Mouse (Mus musculus) adrenal gland, postnatal 36 days (tissue): ENCODE data around the gene Ttc33. TPM values are rescaled to one million over a fixed set of nuclear protein-coding genes. Genes with fewer than 3 reads are reported as not detected.
"Not testable (repeated sequence)": the region's sequence is repeated elsewhere in the genome, so short reads cannot be mapped to it uniquely, and the experiment has no call there.

Experiments used
- DNase-seq, 2 experiments: peaks; one replicate each; pipeline ENCODE4 v3.0.0; 2021; ENCODE audit warnings: mixed read lengths in 1 of 2
- total RNA-seq, 2 experiments: library from RNA; stranded (reverse); gene quantifications; 2 replicates each; pipeline ENCODE4 v1.2.3; 2021

The Ttc33 gene
- total RNA-seq, 2 experiments from 2014 or later: 53.0 to 67.1 TPM

DNA sequence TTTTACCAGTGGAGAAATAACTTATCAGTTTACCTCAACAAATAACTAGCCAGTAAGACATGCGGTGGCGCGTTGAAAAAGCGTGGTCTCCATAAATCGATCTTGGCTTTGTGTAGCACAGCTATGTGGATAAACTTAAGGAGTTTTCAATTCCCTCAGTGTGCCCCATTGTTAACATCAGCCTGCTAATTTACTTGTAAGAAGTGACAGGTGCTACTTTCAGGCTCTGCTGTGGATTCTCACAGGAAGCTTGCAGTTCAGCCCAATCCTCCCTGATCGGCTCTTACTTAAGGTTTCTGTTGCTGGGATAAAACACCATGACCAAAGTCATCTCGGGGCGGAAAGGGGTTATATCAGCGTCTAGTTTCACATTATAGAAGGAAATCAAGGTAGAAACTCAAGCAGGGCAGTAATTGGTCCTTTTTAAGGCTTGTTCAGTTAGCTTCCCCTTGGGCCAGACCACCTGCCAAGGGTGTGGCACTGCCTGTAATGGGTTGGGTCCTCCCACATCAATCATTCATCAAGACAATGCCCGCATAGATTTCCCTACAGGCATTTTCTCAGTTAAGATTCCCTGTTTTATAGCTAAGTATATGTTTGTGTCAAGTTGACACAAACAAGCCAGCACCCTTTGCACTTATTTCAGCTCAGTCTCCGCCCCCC, 526 bp upstream of the Ttc33 start:
- no peak for DNase-seq

GRCm38 (mm10) chr15:5186293-5186675, 959 bp downstream of the Ttc33 start:
- DNase-seq: no peak

GRCm38 (mm10) chr15:5187116-5187515, 1.8 kb downstream of the Ttc33 start:
- no peak for DNase-seq

DNA sequence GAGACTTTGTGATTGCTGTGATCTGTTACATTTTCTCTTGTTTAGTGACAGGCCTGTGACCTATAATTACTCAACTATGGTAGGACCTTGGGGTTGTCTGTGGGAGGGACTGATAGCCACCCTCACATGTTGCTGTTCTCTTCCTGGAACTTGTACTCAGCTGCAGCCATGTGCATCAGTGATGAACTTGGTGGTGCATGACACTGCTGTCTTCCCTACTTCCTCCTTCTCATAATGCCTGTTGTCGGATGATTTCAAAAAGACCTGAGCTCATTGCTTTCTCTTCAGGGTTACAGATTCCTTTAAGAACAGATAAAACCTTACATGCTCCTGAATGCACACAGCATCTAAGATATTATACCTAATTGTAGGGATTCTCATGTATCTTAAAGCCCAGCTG, 2.7 kb downstream of the Ttc33 start:
- no peak for DNase-seq

GRCm38 (mm10) chr15:5189504-5190093, 4.3 kb downstream of the Ttc33 start:
- DNase-seq: no peak

DNA sequence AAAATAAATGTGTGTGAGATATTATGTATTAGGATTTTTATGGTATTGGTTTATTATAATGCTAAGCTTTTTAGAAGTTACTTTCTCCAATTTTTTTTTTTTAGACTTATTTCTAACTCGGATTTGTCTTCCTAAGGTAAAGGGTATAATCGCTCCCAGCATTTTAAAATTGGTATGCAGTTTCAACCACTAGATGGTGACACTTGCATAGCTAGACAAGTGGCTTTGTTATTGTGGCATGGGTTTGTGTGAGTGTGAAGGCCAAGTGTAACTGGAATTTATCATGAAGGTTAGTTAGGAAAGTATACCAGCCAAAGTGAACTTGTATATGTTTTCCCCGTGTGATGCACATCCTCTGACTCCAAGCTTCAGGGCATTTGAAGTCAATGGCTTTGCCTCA, 8.5 kb downstream of the Ttc33 start:
- DNase-seq: no peak

- peak; percentile 53 to 61 for DNase-seq
These were observed 9.1 kb downstream of the Ttc33 start for GRCm38 (mm10) chr15:5194446-5194845.

- DNase-seq: no peak
These were observed 9.6 kb downstream of the Ttc33 start for GRCm38 (mm10) chr15:5194931-5195330.

GRCm38 (mm10) chr15:5195987-5196514, 10.7 kb downstream of the Ttc33 start:
- DNase-seq: no peak

DNA sequence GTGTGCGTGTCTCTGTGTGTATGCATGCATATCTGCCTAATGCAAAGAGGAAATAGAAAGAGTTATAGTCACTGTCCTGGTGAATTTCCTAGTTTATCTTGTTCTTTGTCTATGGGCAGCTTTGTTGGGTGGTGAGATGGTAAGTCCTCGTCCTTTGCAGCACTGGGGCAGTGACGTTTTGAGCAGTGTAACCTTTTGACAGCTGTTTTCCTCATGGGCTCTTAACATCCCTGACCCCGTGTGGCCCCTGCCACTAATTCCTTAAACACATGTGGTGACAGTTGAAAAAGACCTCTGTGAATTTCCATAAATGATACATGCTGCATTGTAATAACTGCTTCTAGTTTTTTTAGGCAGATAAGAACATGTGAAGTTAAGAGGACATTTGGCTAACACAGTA, 11.4 kb downstream of the Ttc33 start:
- DNase-seq: no peak

GRCm38 (mm10) chr15:5205222-5205621, 19.9 kb downstream of the Ttc33 start:
- no peak for DNase-seq

- DNase-seq: no peak
These were observed 23.8 kb downstream of the Ttc33 start for GRCm38 (mm10) chr15:5209116-5209515.

DNA sequence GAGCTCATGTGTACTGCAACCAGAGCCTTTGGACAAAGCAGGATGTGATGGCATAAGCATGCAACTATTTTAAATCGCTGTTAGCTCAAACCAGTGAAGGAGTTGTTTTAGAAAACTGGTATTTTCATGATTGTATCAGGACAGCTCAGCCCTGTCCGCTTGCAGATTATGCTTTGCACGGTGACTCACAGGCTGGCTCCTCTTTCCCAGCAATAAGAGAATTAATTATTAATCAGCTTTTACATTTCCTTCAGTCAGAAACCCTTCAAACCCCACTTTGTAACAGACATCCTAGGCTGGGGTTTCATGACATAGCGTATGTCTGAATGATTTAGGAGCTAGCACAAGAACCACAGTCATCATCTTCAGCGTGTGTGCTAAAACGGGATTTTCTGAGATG, 35.2 kb downstream of the Ttc33 start:
- no peak for DNase-seq

GRCm38 (mm10) chr15:5230746-5231145, 45.4 kb downstream of the Ttc33 start:
- not testable (repeated sequence) for DNase-seq

DNA sequence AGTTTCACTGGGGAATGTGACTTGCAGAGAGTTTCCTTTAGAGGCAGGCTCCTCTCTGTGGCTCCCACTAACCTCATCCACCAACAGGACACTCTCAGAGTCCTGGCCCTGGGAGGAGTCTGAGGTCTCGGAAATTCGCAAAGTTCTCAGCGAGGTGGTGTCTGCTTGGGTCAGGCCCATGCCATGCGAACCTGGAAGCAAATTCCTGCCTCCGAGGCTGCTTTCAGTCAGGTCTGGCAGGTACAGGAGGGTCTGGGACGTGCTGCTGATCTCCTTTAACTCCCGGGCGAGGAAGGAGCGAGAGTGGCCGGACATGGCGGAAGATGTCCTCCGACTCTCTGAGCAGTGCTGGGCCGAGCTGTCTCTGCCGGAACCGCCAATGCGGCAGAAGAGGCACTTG, 49.3 kb downstream of the Ttc33 start:
- no peak for DNase-seq

- peak; percentile 50 to 64 for DNase-seq
These were observed 50.2 kb downstream of the Ttc33 start for GRCm38 (mm10) chr15:5235527-5235926.

- DNase-seq: peak; percentile 84 to 88
These were observed 51.2 kb downstream of the Ttc33 start for GRCm38 (mm10) chr15:5236538-5236937.

- peak in 1 of 2 experiments; percentile 11 for DNase-seq
These were observed 51.8 kb downstream of the Ttc33 start for GRCm38 (mm10) chr15:5237012-5237660.

GRCm38 (mm10) chr15:5238073-5238472, 52.7 kb downstream of the Ttc33 start:
- DNase-seq: no peak

DNA sequence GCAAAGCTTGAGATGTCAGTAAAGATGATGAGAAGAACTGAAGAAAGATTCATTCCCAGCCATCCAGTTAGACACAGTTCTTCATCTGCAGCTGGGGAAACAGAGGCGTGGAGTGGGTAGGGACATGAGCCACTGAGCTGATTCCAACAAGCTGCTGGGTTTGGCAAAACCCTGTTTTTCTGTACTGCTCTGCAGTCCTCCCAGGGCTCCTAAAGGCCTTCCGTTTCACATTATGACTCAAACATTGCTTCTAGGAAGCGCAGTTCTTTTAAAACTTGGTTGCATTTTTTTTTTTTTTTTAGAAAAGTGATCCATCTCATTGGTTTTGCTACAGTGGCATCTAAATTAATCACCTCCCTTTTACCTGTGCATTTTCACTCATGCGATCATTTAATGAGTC, 53.2 kb downstream of the Ttc33 start:
- DNase-seq: no peak

DNA sequence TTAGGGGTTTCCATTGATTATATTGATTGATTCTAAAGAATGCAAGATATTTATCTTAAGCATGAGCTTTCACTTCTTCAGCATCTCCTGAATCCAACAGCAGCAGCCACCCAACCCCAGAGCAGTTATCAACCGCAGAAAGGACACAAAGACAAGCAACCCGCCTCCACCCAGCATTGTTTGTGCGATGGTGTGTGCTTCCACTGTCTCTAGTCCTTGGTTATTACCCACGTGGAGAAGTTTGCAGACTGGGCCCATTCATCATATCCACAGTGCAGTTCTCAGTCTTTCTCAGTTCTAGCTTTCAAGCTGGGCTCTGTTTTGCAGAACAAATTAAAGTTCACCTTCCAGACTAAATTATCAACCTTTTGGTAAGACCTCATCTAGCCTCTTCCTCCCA, 54.0 kb downstream of the Ttc33 start:
- DNase-seq: no peak

GRCm38 (mm10) chr15:5239901-5240300, 54.6 kb downstream of the Ttc33 start:
- no peak for DNase-seq

GRCm38 (mm10) chr15:5240360-5240759, 55.0 kb downstream of the Ttc33 start:
- DNase-seq: no peak
